Mouse (Mus musculus) liver, embryonic 12.5 days (tissue): Measurements from ENCODE around the gene Reep3. TPM values are rescaled to one million over a fixed set of nuclear protein-coding genes. Genes with fewer than 3 reads are reported as not detected.

Source experiments
- ATAC-seq: fragments of 200-750 bp; cut with Nextera tagmentation; 2 replicates; pipeline ENCODE4 v1.8.0; 2017; ENCODE audit warnings: moderate number of reproducible peaks, mild to moderate bottlenecking, moderate library complexity
- H3K27ac ChIP-seq: fragments of 300-500 bp; sonication (generic); 2 replicates; pipeline ENCODE4 v1.5.1; 2016; ENCODE audit warnings: mild to moderate bottlenecking
- H3K27me3 ChIP-seq: fragments of 300-500 bp; sonication (generic); replicated peaks from 2 replicates; pipeline ENCODE4 v1.6.1; 2016; ENCODE audit warnings: mild to moderate bottlenecking, moderate library complexity
- H3K36me3 ChIP-seq: fragments of 300-500 bp; sonication (generic); 2 replicates; pipeline ENCODE4 v1.6.1; 2016; ENCODE audit warnings: mild to moderate bottlenecking, moderate library complexity
- H3K4me1 ChIP-seq: fragments of 300-500 bp; sonication (generic); 2 replicates; pipeline ENCODE4 v1.6.1; 2016
- H3K4me2 ChIP-seq: fragments of 300-500 bp; sonication (generic); 2 replicates; pipeline ENCODE4 v1.6.1; 2016; ENCODE audit warnings: mild to moderate bottlenecking, moderate library complexity
- H3K4me3 ChIP-seq: fragments of 300-500 bp; sonication (generic); 2 replicates; pipeline ENCODE4 v1.5.1; 2016; ENCODE audit warnings: mild to moderate bottlenecking, moderate library complexity
- H3K9ac ChIP-seq: fragments of 300-500 bp; sonication (generic); 2 replicates; pipeline ENCODE4 v1.6.1; 2016; ENCODE audit warnings: mild to moderate bottlenecking, moderate library complexity
- H3K9me3 ChIP-seq: fragments of 300-500 bp; sonication (generic); replicated peaks from 2 replicates; pipeline ENCODE4 v1.6.1; 2016; ENCODE audit warnings: mild to moderate bottlenecking, moderate library complexity
- WGBS: fragments of 180-500 bp; shearing (Covaris S2); methylation state at CpG from one replicate; pipeline ENCODE4 v1.1.7; 2016; ENCODE audit not compliant: insufficient replicate concordance; 5-methylcytosine and 5-hydroxymethylcytosine counted together
- polyA plus RNA-seq: library from polyadenylated mRNA; unstranded; fragments of >200 nt; fragmentation: Nextera tagmentation; extraction: Ambion mirVana; gene quantifications from 2 replicates; pipeline ENCODE4 v1.2.1, GENCODE M21; 2016

Gene Reep3
- polyA plus RNA-seq, 1 experiment from 2014 or later, result 8.8 TPM

DNA sequence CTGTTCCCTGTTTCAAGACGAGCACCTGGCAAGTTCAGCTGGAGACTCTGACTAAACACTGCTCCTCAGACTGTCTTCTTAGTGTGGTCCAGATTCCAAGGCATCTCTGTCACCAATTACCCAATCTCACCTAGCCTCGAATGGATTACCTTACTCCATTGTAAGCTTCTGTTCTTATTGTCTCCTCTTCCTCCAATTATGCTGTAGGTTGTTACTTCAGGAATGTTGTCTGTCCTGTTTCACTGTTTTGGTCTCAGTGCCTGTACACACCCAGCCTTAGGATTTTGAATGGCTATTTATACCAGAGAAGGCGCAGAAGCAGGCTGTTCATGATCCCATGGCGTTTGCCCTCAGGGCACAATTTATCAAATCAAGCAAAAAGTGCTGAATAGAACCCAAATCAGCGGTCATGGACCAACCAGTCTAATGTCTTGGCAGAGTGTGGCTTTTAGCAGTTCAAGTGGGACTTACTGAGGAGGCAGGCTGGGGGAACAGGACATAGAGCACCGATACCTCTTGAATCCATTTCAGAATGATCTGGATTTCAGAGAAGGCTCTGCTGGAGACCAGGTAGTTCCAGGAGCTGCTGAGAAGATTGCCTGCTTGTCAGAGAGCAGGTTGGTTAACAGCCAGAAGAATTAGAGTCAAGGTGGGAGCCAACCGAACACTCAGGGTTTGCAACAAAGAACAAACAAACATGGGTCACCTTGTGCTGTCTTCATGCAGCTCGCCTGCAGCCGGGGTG lies 10.4 kb upstream of the Reep3 start:
- no peak for ATAC-seq
- no peak overlapping the region for H3K4me3 ChIP-seq
- H3K4me2 ChIP-seq, result no peak overlapping the region
- H3K9ac ChIP-seq, result no peak overlapping the region
- no peaks in the 10 kb centered on the region for H3K27me3 ChIP-seq
- no peaks in the 10 kb centered on the region for H3K36me3 ChIP-seq
- H3K4me1 ChIP-seq, result peaks cover 82% of the 10 kb centered on the region
- WGBS, result 74% methylated on average over 9 of the region's 9 CpGs
- H3K9me3 ChIP-seq, result no peaks in the 10 kb centered on the region
- H3K27ac ChIP-seq, result no peak overlapping the region

DNA sequence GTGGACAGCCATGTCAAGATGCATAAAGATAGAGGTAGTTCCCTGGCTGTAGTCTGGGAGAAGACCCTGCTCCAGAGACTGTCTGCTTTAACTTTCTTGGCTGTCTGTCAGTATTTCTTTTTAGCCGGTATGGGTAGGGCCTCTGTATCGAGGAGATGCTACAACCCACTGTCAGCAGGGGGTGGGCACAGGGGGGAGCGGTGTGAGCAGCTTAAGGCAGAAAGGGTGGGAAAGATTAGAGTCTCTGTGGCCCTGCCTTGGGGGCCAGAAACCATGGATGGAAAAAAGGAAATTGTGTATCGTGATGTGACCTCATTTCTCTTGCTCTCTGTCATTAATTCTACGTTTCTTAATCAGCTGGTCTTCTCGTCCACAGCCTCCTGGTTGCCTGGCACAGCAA lies 9.7 kb upstream of the Reep3 start:
- peaks cover 76% of the 10 kb centered on the region for H3K4me1 ChIP-seq
- no peak overlapping the region for H3K4me2 ChIP-seq
- no peaks in the 10 kb centered on the region for H3K9me3 ChIP-seq
- ATAC-seq, result no peak
- H3K9ac ChIP-seq, result no peak overlapping the region
- no peak overlapping the region for H3K4me3 ChIP-seq
- H3K27ac ChIP-seq, result no peak overlapping the region
- WGBS, result 62% methylated on average over 6 of the region's 6 CpGs
- H3K27me3 ChIP-seq, result no peaks in the 10 kb centered on the region
- no peaks in the 10 kb centered on the region for H3K36me3 ChIP-seq

DNA sequence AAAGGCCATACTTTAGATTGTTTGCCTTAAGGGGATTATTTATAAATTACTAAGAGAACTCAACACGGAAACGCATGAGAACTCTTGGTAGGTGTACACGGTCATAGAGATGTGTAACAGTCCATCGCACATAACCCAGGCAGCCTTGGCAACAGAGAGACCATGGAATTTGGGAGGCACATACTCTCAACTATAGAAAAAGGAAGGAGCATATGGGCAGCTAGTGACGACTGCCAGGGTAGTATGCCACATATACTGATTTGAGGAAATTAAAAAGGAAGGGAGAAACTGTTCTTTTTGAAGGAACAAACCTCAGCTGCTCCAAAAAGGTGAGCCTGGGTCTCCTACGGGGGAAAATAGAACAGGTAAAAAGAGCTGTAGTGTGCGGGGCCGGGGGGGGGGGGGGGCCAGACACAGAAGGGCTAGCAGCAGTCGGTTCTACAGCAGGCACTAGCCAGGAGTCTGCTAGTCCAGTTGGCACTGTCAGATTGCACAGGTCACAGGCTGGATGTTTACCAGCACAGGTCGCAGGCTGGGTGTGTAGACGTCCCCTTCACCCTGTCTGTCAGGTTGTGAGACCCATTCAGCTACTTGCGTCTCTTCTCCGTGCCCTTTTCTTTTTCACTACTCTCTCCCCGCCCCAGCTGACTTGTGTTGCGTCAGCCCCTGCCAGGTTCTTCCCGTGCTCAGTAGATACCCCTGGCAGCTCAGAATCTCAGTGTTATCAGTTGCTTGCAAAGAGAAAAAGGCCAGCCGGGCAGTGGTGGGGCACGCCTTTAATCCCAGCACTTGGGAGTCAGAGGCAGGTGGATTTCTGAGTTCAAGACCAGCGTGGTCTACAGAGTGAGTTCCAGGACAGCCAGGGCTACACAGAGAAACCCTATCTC lies 8.8 kb upstream of the Reep3 start:
- peak overlapping the region; percentile 32 for H3K4me2 ChIP-seq

DNA sequence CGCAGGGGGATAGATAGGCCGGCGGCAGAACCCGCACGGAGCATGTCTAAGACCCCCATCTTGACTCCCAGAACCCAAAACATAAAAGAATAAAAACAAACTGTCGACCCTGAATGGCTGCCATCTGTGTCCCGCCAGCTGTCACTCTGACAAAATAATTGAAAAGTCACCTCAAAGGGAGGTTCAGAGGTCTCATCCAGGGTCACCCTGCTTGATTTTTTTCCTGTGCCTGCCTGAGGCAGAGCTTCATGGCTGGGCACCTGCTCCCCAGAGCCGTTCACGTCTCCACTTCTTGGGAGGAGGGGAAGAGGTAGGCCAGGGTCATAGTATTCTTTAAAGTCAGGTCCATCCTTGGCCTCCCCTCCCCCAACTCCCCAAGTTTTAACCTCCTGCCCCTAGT lies 7.8 kb upstream of the Reep3 start:
- no peaks in the 10 kb centered on the region for H3K36me3 ChIP-seq
- no peak overlapping the region for H3K4me2 ChIP-seq
- H3K4me3 ChIP-seq, result no peak overlapping the region
- 35% methylated on average over 9 of the region's 9 CpGs for WGBS
- H3K4me1 ChIP-seq, result peaks cover 84% of the 10 kb centered on the region
- no peaks in the 10 kb centered on the region for H3K9me3 ChIP-seq
- no peaks in the 10 kb centered on the region for H3K27me3 ChIP-seq
- no peak overlapping the region for H3K9ac ChIP-seq
- no peak for ATAC-seq
- H3K27ac ChIP-seq, result no peak overlapping the region

More for the DNA sequence above, 8.8 kb upstream of the Reep3 start:
- H3K27me3 ChIP-seq, result no peaks in the 10 kb centered on the region
- H3K27ac ChIP-seq, result no peak overlapping the region
- H3K9me3 ChIP-seq, result no peaks in the 10 kb centered on the region
- H3K9ac ChIP-seq, result no peak overlapping the region
- H3K4me1 ChIP-seq, result peaks cover 83% of the 10 kb centered on the region
- ATAC-seq, result peak; percentile 64
- 48% methylated on average over 19 of the region's 19 CpGs for WGBS
- no peaks in the 10 kb centered on the region for H3K36me3 ChIP-seq
- no peak overlapping the region for H3K4me3 ChIP-seq

DNA sequence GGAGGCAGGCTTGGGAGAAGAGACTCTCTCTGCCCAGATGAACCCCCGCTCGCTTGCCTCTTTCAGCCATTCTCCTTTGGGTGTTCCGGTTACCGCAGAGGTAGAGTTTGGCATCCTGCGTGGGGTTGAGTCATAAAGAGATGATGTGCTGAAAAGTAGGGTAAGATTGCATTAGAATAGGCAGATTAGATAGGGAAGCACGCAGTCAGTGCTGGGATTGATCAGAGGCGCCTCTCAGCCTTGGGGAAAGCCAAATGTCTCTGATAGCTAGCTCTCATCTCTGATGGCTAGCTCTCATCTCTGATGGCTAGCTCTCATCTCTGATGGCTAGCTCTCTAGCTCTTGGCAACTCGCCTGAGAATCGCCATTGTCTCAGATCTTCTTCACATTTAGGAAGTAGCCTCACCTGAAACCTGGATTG lies 4.1 kb upstream of the Reep3 start:
- ATAC-seq, result no peak
- Histone ChIP-seq H3K4me2 (no peak overlapping the region), H3K4me3 (no peak overlapping the region), H3K4me1 (peaks cover 74% of the 10 kb centered on the region), H3K9ac (no peak overlapping the region), H3K27ac (no peak overlapping the region), H3K36me3 (no peaks in the 10 kb centered on the region), H3K27me3 (no peaks in the 10 kb centered on the region), H3K9me3 (no peaks in the 10 kb centered on the region)
- 68% methylated on average over 9 of the region's 9 CpGs for WGBS

DNA sequence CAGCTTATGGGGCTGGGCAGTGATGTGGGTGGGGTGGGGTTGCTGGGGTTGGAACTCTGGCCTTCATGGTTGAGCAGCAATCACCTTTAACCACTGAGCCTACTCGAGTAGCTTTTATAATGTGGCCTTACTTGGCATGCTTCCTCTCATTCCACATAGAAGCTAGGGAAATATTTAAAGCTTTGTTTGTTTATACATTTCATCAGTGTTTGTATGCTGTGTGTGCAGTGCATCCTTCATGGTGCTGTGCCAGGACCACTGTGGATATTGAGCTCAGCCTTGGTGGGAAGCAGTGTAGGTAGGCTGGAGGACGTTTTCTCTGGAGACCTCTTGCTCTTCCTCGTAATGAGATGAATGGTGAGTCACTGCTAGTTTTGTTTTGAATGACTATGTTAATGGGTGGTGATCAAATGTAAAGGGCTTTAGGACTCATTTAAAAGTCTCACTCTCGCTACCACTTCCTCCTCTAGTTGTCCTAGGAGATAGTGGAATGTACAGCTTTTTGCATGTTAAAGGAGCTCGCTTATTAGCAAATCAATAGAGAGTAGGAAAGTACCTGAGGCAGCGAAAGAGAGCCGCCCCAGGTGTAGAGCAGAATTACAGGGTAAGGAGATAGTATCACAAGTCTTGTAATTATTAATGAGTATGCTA lies 3.4 kb upstream of the Reep3 start:
- Histone ChIP-seq H3K4me3 (no peak overlapping the region), H3K36me3 (no peaks in the 10 kb centered on the region), H3K27me3 (no peaks in the 10 kb centered on the region), H3K4me2 (no peak overlapping the region), H3K4me1 (peaks cover 73% of the 10 kb centered on the region), H3K27ac (no peak overlapping the region), H3K9me3 (no peaks in the 10 kb centered on the region), H3K9ac (no peak overlapping the region)
- 64% methylated on average over 7 of the region's 7 CpGs for WGBS
- no peak for ATAC-seq

DNA sequence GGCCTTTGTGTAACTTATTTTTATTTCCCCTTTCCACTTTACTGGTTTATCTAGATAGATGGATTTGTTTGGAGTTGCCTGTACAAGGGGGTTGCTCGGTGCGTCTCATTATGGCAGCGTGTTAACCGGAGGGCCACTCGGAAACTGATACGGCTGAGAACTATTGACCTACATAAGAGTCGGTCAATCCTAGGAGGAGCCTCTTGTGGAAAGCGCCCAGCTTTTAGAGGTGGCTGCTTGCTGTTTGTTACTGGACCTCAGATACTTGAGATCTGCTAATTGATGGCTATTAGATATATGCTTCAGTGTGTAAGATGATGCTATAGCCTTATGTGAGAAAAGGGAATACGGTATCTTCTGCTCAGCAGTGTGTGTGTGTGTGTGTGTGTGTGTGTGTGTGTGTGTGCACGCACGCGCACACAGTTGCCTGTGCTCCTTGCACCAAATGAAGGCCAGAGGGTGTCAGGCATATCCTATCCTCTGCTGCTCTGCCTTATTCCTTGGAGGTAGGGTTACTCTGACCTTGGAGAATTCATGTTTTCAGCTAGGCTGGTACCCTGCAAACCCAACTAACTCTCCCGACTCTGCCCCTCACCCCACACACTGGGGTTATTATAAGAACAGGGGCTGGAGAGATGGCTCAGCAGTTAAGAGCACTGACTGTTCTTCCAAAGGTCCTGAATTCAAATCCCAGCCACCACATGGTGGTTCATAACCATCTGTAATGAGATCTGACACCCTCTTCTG lies 2.6 kb upstream of the Reep3 start:
- Histone ChIP-seq H3K27me3 (no peaks in the 10 kb centered on the region), H3K27ac (no peak overlapping the region), H3K4me3 (no peak overlapping the region), H3K4me1 (peaks cover 69% of the 10 kb centered on the region), H3K9ac (no peak overlapping the region), H3K9me3 (no peaks in the 10 kb centered on the region), H3K4me2 (no peak overlapping the region), H3K36me3 (no peaks in the 10 kb centered on the region)
- ATAC-seq, result no peak
- WGBS, result 77% methylated on average over 13 of the region's 13 CpGs

DNA sequence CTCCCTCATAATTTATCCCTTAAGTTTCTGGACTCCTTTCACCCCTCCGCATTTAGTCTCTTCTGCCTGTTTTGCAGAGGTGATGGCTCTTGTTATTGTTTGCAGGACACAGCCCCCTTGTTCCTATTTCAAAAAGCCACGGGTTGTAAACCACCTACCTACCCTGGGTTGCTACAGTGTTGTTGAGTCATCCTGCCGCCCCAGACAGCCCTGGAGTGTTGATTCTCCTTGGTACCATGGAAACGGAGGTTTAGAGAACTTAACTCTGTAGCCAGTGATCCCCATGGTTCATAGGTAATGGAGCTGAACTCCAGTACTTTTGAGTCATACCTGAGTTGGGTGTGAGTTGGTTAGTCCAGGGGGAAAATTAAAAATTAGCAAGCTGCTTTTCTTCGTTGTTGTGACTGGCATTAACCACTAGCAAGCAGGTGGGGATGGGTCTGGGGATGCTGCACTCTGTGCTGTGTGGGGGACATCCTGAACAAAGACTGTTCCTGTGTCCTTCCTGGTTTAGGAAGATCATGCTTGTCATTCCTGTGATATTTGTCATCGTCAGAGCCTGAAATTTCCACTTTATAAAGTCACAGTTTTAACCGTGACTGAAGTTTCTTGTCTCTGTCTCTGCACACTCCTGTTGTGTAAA lies 1.8 kb upstream of the Reep3 start:
- 32% methylated on average over 7 of the region's 7 CpGs for WGBS
- Histone ChIP-seq H3K4me1 (peaks cover 60% of the 10 kb centered on the region), H3K4me3 (no peak overlapping the region; the same call in 1 of the 2 replicates), H3K27me3 (no peaks in the 10 kb centered on the region), H3K27ac (no peak overlapping the region), H3K9ac (no peak overlapping the region), H3K9me3 (no peaks in the 10 kb centered on the region), H3K4me2 (peak overlapping the region; percentile 89), H3K36me3 (no peaks in the 10 kb centered on the region)
- ATAC-seq, result no peak

DNA sequence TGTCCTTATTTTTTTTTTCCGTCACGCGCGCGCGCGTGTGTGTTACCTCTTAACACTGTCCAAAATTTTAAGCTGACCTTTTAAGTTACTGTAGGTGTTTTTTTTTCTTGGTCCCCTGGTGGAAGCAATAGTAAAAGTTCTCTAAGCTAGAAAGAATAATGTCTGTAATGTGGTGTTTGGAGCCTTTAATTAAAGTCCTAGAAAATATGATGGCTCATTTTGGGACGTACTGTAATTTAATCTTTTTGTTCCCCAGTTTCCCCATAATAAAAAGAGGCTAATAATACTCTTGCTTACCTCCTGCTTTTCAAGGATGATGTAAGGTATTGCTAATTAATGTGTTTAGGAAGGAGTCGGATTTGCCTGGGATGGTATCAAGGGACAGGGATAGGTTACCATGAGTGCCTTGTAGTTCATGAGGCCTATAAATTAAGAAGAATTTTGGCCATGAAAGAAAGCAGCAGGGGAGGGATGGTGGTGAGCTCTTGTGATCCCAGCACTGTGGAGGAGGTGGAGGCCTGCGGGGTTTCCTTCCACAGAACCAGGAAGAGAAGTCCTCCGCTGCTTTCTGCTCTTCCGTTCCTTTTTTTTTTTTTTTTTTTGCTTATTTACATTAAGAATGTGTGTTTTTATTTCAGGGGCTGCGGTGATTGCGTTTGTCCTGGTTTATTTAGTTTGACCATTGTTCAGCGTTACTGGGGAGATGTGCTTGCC lies 849 bp upstream of the Reep3 start:
- Histone ChIP-seq H3K9me3 (no peaks in the 10 kb centered on the region), H3K4me2 (peak overlapping the region; percentile 89), H3K36me3 (no peaks in the 10 kb centered on the region), H3K27me3 (no peaks in the 10 kb centered on the region), H3K4me3 (peak overlapping the region; percentile 90), H3K4me1 (peaks cover 51% of the 10 kb centered on the region), H3K9ac (peak overlapping the region; percentile 94), H3K27ac (no peak overlapping the region; the same call in 1 of the 2 replicates)
- 6% methylated on average over 15 of the region's 15 CpGs for WGBS
- no peak for ATAC-seq

DNA sequence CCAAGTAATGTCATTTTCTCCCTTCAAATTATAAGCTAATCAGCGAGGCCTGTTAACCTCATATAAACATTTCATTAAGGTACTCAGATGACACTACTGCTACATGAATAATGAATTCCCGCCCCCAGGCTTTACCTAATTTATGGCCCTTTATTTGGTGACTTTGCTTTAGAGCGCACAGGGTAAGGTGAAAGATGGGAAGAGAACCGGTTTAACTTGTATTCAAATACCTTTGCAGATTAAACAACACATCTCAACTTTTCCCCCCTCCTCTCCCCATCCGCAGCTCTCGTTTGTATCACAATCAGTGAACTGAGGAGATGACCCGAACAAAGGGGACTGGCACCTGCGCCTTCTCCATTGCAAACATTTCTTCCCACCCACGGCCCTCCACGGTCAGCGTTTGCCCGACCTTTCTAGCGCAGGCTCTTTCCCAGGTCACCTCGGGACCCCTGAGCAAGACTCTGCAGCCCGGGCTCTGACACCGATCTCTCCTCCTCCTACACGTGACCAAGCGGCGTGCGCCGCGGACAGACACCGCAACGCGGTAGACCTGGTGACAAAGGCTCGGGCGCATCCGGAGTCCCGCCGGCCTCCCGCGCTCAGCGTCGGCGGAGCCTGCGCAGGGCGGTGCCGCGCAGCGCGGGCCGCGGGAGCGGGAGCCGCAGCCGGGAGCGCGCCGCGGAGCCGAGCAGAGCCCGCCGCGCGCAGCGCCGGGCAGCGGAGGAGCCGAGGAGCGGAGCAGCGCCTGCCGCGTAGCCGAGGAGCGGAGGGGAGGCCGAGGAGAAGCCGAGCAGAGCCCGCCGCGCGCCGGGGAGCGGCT lies 736 bp downstream of the Reep3 start, which contains the start of gene Jmjd1c:
Jmjd1c (plus strand) TSS at position 328 of the 823 bp plus-strand sequence.
- ATAC-seq, result peak; percentile 80
- Histone ChIP-seq H3K27me3 (no peaks in the 10 kb centered on the region), H3K9ac (peak within 1 kb of the TSS; percentile 94), H3K27ac (peak within 1 kb of the TSS; percentile 91), H3K9me3 (no peaks in the 10 kb centered on the region), H3K36me3 (no peaks in the 10 kb centered on the region), H3K4me3 (peak within 1 kb of the TSS; percentile 90), H3K4me1 (peaks cover 44% of the 10 kb centered on the region), H3K4me2 (peak within 1 kb of the TSS; percentile 89)
- 3% methylated on average over 66 of the region's 73 CpGs for WGBS
